Mouse (Mus musculus) urinary bladder, postnatal 36 days (tissue): ENCODE measurements around the gene Adat1.
"Not testable (repeated sequence)": the region's sequence is repeated elsewhere in the genome, so short reads cannot be mapped to it uniquely, and the experiment has no call there.

Source experiments
- DNase-seq, 2 experiments: peaks; one replicate each; pipeline ENCODE4 v3.0.0; 2022; ENCODE audit warnings: low spot score in 2 of 2, mixed read lengths in 1 of 2

Gene Adat1

GRCm38 (mm10) chr8:111938076-111938985 is 53.8 kb downstream of the Adat1 start:
- not testable (repeated sequence) for DNase-seq

GRCm38 (mm10) chr8:111937184-111937583 is 54.9 kb downstream of the Adat1 start:
- no peak for DNase-seq

- DNase-seq = no peak
These were observed 57.9 kb downstream of the Adat1 start for GRCm38 (mm10) chr8:111934201-111934600.

- DNase-seq = peak; percentile 79 to 87
These were observed 58.6 kb downstream of the Adat1 start, which contains the start of gene Tmem231 for GRCm38 (mm10) chr8:111933348-111934076. Gene Tmem231, minus strand, starts transcription at chr8:111933881.

- peak; percentile 62 to 74 for DNase-seq
These were observed 59.3 kb downstream of the Adat1 start for GRCm38 (mm10) chr8:111932580-111933336.

- no peak for DNase-seq
These were observed 60.4 kb downstream of the Adat1 start for GRCm38 (mm10) chr8:111931721-111932120.

GRCm38 (mm10) chr8:111929648-111930344 is 62.3 kb downstream of the Adat1 start:
- no peak for DNase-seq

- DNase-seq = no peak
These were observed 67.1 kb downstream of the Adat1 start for GRCm38 (mm10) chr8:111924976-111925375.

- DNase-seq = peak; percentile 31 to 43
These were observed 68.7 kb downstream of the Adat1 start for GRCm38 (mm10) chr8:111923383-111923804.

- no peak for DNase-seq
These were observed 71.1 kb downstream of the Adat1 start for GRCm38 (mm10) chr8:111920971-111921370.

GRCm38 (mm10) chr8:111919663-111920062 is 72.4 kb downstream of the Adat1 start:
- no peak for DNase-seq
